Mouse (Mus musculus): ENCODE results near the gene Pik3r3.

DNA sequence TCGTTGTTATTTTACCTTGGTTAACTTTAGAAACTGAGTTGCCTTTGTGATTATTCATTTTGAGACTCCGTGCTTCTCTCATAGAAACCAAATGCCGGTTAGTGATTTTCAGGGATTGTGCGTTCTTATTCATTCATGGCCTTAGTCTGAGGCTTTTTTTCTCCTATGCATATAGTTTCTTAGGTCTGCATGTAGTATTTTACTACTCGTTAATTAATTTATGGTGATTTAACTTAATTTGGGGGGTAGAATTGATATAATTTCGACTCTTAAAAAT, 1.4 kb downstream of the Pik3r3 start:
- no peak for TF ChIP-seq POLR2A (IDR thresholded peaks at IDR 0.05; ENCODE audit: low read depth, low read length)
- no peak for TF ChIP-seq KAT2A (IDR thresholded peaks at IDR 0.05; ENCODE audit: insufficient replicate concordance, low read length)
